8 mouse cellular contexts compared by ENCODE assay signal in genomic region chr8:117259431-117260001, GRCm38 (mm10). TPM values are rescaled to one million over a fixed set of nuclear protein-coding genes. Genes with fewer than 3 reads are reported as not detected.
DNase-seq lines count a peak whose midpoint lies in the region; ATAC-seq lines count a peak whose summit lies in the region.

No protein-coding gene starts in this region.

- intact Hi-C loops in heart, postnatal 25 days (cut with DNase I), result loop anchor here (2.0 to 5.0 kb wide), 3 partner anchors 38 to 108 kb away; no protein-coding TSS in a partner anchor

- H3K27ac ChIP-seq in liver, embryonic 13.5 days, result peak overlapping the region; percentile 89
- peak overlapping the region; percentile 95 for H3K27ac ChIP-seq in neural tube, embryonic 15.5 days (replicated peaks)

- no peaks in the 10 kb centered on the region for H3K27me3 ChIP-seq in liver, embryonic 13.5 days
- no peaks in the 10 kb centered on the region for H3K27me3 ChIP-seq in neural tube, embryonic 15.5 days (replicated peaks)

- H3K4me3 ChIP-seq in liver, embryonic 13.5 days (replicated peaks), result peak overlapping the region; percentile 98
- peak overlapping the region; percentile 79 for H3K4me3 ChIP-seq in neural tube, embryonic 15.5 days (replicated peaks)

- peak overlapping the region; percentile 98 for H3K9ac ChIP-seq in liver, embryonic 13.5 days
- peak overlapping the region; percentile 96 for H3K9ac ChIP-seq in neural tube, embryonic 15.5 days (replicated peaks)

- H3K9me3 ChIP-seq in liver, embryonic 13.5 days (replicated peaks), result no peaks in the 10 kb centered on the region
- H3K9me3 ChIP-seq in neural tube, embryonic 15.5 days (replicated peaks), result no peaks in the 10 kb centered on the region

- peak overlapping the region; percentile 96 for H3K4me2 ChIP-seq in liver, embryonic 13.5 days
- peak overlapping the region; percentile 93 for H3K4me2 ChIP-seq in neural tube, embryonic 15.5 days

- H3K4me1 ChIP-seq in liver, embryonic 13.5 days (replicated peaks), result peaks cover 76% of the 10 kb centered on the region
- peaks cover 58% of the 10 kb centered on the region for H3K4me1 ChIP-seq in neural tube, embryonic 15.5 days

- 71% methylated on average over 11 of the region's 11 CpGs for WGBS in liver, embryonic 13.5 days (ENCODE audit: insufficient replicate concordance)
- 27% methylated on average over 11 of the region's 11 CpGs for WGBS in neural tube, embryonic 15.5 days

- peak; percentile 95 for DNase-seq in heart, adult 11 months
- no peak for DNase-seq in heart, postnatal 25 days (ENCODE audit: low spot score)
- peak; percentile 69 for DNase-seq in adipocyte (ENCODE audit: low spot score)
- DNase-seq in induced T-regulatory cell, adult 2 months (ENCODE audit: low read depth), result peak; percentile 53
- DNase-seq in liver, embryonic 13.5 days, result no peak
- DNase-seq in right cerebral cortex, adult 2 months (ENCODE audit: low spot score in 2 of 2), result no peak
- DNase-seq in retina, embryonic 14.5 days (ENCODE audit: low spot score), result no peak

- ATAC-seq in liver, embryonic 13.5 days (ENCODE audit: low read depth), result no peak
- ATAC-seq in neural tube, embryonic 15.5 days (ENCODE audit: low FRiP score), result no peak

- no peaks in the 10 kb centered on the region for H3K36me3 ChIP-seq in liver, embryonic 13.5 days
- no peaks in the 10 kb centered on the region for H3K36me3 ChIP-seq in neural tube, embryonic 15.5 days

RNA-seq across cellular contexts. Expression of gene Cmip, which starts 2.7 kb away (rescaled TPM):
- 10 to 100 TPM; 21.3 to 24.0 TPM for total RNA-seq in heart, postnatal 25 days (2021)
- polyA plus RNA-seq in liver, embryonic 13.5 days (2015; fragmentation: Nextera tagmentation; extraction: Ambion mirVana), result 5.8 and 6.7 TPM in 2 replicates
- polyA plus RNA-seq in neural tube, embryonic 15.5 days (2015; fragmentation: Nextera tagmentation; extraction: Ambion mirVana), result 135 and 193 TPM in 2 replicates

Comparison
In these comparisons a context has a peak if more than half of its experiments do, and no peak if none do; other contexts are left out.
1. DNase-seq: peak in heart, adult 11 months (single experiment), adipocyte (single experiment) and induced T-regulatory cell, adult 2 months (single experiment); none in heart, postnatal 25 days (single experiment), liver, embryonic 13.5 days (single experiment), right cerebral cortex, adult 2 months (0 of 2) and retina, embryonic 14.5 days (single experiment).
2. RNA of gene Cmip, which starts 2.7 kb away (polyA plus RNA-seq): 135 to 193 TPM in neural tube, embryonic 15.5 days; 5.8 to 6.7 TPM in liver, embryonic 13.5 days; every median in the first group is over 10 times any median in the second.